Mouse (Mus musculus) layer of hippocampus, adult 2 months (tissue): ENCODE data around the gene Prkg2. TPM values are rescaled to one million over a fixed set of nuclear protein-coding genes. Genes with fewer than 3 reads are reported as not detected.
A peak's percentile ranks its signal among the peaks of the same experiment; 100 is the strongest.

Source experiments
- DNase-seq, 2 experiments: peaks; one replicate each; pipeline ENCODE4 v3.0.0; 2022; ENCODE audit warnings: low spot score in 2 of 2
- H3K27ac ChIP-seq: fragments of 200-600 bp; 2 replicates; pipeline ENCODE4 v1.8.1; 2022
- H3K4me3 ChIP-seq: fragments of 200-600 bp; 2 replicates; pipeline ENCODE4 v1.8.1; 2022; ENCODE audit warnings: mild to moderate bottlenecking
- CTCF ChIP-seq: fragments of 200-600 bp; conservative IDR thresholded peaks from 2 replicates; pipeline ENCODE4 v1.8.1; 2022; ENCODE audit warnings: antibody characterized with exemption, mild to moderate bottlenecking, moderate library complexity
- long read RNA-seq, 2 experiments: library from polyadenylated mRNA; stranded (forward); transcript quantifications; one replicate each; pipeline ENCODE4 v2.0.0; 2021; ENCODE audit warnings: borderline mapping rate in 2 of 2
- total RNA-seq, 2 experiments: library from RNA; stranded (reverse); gene quantifications; 2 replicates each; pipeline ENCODE4 v1.2.3; 2021

Gene Prkg2
- 1 to 10 TPM; 2.9 to 3.5 TPM for total RNA-seq
- long read RNA-seq, experiment 1, full-length matches to known transcripts = 3 of 3 reads
- long read RNA-seq, experiment 1, partial matches to known transcripts = 0 of 3 reads
- long read RNA-seq, experiment 1, other reads (novel, unspliced or antisense) = 0 of 3 reads
- long read RNA-seq, experiment 2, full-length matches to known transcripts = 1 of 1 reads
- long read RNA-seq, experiment 2, partial matches to known transcripts = 0 of 1 reads
- long read RNA-seq, experiment 2, other reads (novel, unspliced or antisense) = 0 of 1 reads

- Histone ChIP-seq H3K4me3 (peak within 1 kb of the TSS; percentile 68), H3K27ac (peak within 1 kb of the TSS; percentile 59; the same call in 1 of the 2 replicates)
These were observed at the start of gene Prkg2 for GRCm38 (mm10) chr5:99036596-99037441. Gene Prkg2 (minus strand): TSS chr5:99037351.

GRCm38 (mm10) chr5:99083955-99084354 is 46.8 kb upstream of the Prkg2 start:
- no peak overlapping the region for H3K27ac ChIP-seq
- no peak overlapping the region for H3K4me3 ChIP-seq
- DNase-seq = no peak
- TF ChIP-seq CTCF = no peak

More at GRCm38 (mm10) chr5:99036596-99037441, at the start of gene Prkg2:
- peak; percentile 17; the same call in 1 of the 2 replicates for TF ChIP-seq CTCF
- peak; percentile 23 to 56 for DNase-seq

GRCm38 (mm10) chr5:99078375-99078774 is 41.2 kb upstream of the Prkg2 start:
- H3K4me3 ChIP-seq = no peak overlapping the region
- H3K27ac ChIP-seq = no peak overlapping the region
- TF ChIP-seq CTCF = no peak
- DNase-seq = no peak

DNA sequence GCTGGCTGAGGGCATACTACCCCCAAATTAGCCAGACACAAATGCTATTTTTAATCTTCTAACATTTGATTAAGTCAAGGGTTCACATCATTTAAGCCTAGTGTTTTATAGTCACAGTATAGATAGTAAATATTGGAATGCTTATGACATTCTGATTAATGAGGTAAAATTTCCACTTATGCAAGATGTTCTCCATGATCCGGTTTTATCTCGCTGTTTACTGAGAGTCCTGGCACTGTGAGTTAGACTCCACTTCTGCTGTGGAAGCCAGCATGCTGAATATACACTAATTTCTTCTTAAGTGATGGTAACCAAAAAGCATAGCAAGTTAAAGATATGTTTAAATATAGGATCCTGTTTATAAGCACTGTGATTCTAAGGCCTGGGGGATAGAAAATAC is 31.2 kb upstream of the Prkg2 start:
- TF ChIP-seq CTCF = no peak
- no peak for DNase-seq
- H3K27ac ChIP-seq = no peak overlapping the region
- H3K4me3 ChIP-seq = no peak overlapping the region

DNA sequence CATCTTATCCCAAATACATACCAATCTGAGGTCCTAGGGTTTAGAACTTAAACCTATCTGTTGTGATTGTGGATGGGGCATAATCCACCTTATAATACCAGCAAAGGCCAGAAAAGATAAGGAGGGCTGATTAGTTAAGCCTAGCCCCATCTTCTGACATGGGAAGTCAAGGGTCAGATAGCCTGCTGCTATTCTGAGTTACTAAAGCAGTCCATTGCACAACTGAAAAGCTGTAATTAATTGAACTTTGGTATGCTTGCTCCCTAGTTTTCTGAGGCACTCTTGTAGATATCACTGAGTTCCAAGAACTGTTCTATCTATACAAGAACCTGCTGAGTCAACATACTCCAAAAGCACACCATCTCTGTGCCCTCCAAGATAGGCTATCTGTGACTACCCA is 25.4 kb upstream of the Prkg2 start:
- no peak for DNase-seq
- no peak for TF ChIP-seq CTCF
- H3K4me3 ChIP-seq = no peak overlapping the region
- H3K27ac ChIP-seq = no peak overlapping the region

DNA sequence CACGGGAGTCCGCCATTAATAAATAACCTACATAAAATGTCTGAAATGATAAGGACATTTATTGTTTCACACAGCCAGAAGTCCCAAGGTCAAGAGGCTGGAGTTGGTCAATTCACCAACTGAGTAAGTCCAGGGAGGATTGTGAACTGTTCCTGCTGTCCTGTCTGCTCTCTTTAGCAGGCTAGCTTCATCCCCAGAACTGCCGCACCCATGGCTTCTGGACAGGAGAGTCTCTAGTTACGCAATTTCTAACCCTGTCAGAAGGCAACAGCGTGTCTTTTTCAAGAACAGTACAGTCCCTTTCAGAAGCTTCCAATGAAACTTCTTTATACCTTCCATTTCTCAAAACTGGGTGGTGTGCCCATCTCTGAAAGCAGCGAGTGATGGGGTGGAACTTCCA is 1.9 kb upstream of the Prkg2 start:
- TF ChIP-seq CTCF = no peak

GRCm38 (mm10) chr5:99037442-99037811 is 276 bp upstream of the Prkg2 start:
- Histone ChIP-seq H3K27ac (peak overlapping the region; percentile 55; the same call in 1 of the 2 replicates), H3K4me3 (peak overlapping the region; percentile 68)
- no peak for TF ChIP-seq CTCF
- no peak for DNase-seq

More for the DNA sequence above, 1.9 kb upstream of the Prkg2 start:
- no peak for DNase-seq
- H3K27ac ChIP-seq = no peak overlapping the region
- no peak overlapping the region for H3K4me3 ChIP-seq

DNA sequence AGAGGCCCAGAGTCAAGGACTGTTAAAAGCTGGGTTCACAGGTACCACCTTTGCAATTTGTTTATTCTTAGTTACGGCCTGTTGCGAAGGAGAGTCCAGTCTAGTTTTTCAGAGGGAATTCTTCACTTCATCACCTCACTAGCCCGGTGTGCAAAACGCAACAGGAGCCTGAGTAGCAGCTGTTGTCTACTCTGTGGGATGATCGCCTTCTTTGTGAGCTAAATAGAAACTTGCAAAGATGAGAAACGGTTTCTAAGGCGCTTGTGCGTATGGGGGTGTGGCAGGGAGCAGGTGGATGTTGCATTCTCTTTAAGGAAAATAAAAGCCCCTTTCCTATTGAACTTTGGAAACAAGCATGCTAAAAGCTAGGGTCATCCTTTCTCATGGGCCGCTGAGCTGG is 1.2 kb downstream of the Prkg2 start:
- TF ChIP-seq CTCF = no peak
- Histone ChIP-seq H3K4me3 (peak overlapping the region; percentile 68; the same call in 1 of the 2 replicates), H3K27ac (no peak overlapping the region)
- DNase-seq = no peak

- no peak overlapping the region for H3K27ac ChIP-seq
- H3K4me3 ChIP-seq = no peak overlapping the region
- no peak for DNase-seq
- TF ChIP-seq CTCF = no peak
These were observed 5.5 kb downstream of the Prkg2 start for GRCm38 (mm10) chr5:99031551-99032149.

DNA sequence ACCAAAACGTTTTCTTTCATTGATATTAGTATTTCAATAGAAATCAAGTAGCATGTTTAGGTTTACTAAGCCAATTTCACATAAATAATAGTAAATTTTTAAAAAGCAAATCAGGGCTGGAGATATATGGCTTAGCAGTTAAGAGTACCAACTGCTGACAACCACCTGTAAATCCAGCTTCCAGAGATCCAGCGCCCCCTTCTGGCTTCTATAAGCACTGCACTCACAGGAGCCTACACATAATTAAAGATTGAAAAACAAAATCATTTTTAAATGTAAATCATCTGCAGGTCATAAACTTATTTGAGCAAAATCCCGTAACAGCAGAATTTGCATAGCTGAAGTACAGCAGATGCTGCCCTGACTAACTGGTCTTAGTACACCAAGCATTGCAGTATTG is 10.8 kb downstream of the Prkg2 start:
- Histone ChIP-seq H3K4me3 (no peak overlapping the region), H3K27ac (no peak overlapping the region)
- DNase-seq = no peak
- peak; percentile 54 for TF ChIP-seq CTCF

- DNase-seq = peak in 1 of 2 experiments; percentile 16
- TF ChIP-seq CTCF = no peak; the same call in 1 of the 2 replicates
- Histone ChIP-seq H3K27ac (no peak overlapping the region), H3K4me3 (no peak overlapping the region)
These were observed 17.4 kb downstream of the Prkg2 start for GRCm38 (mm10) chr5:99019709-99020108.

GRCm38 (mm10) chr5:99015140-99015539 is 22.0 kb downstream of the Prkg2 start:
- Histone ChIP-seq H3K4me3 (no peak overlapping the region), H3K27ac (no peak overlapping the region)
- DNase-seq = no peak
- TF ChIP-seq CTCF = no peak
